Mouse (Mus musculus) central nervous system, embryonic 11.5 days (tissue): ENCODE results near the gene Commd2. TPM values are rescaled to one million over a fixed set of nuclear protein-coding genes. Genes with fewer than 3 reads are reported as not detected.

Experiments
- polyA plus RNA-seq: library from polyadenylated mRNA; depleted of rRNA; stranded (reverse); fragments of >200 nt; gene quantifications from 2 replicates; pipeline ENCODE4 v1.2.3, GENCODE M21; 2012; rRNA removed

The Commd2 gene
- polyA plus RNA-seq, result 42.8 and 63.5 TPM in 2 replicates

GRCm38 (mm10) chr3:57651231-57651864 is at the start of gene Commd2:
Gene Commd2 (minus strand): TSS chr3:57651715.

GRCm38 (mm10) chr3:57692719-57693118 is 41.2 kb upstream of the Commd2 start, which contains the start of gene Ankub1:
Gene Ankub1 (minus strand): TSS chr3:57692799.

Other genes with a start within 250 kb of the Commd2 start
- 0.48 and 1.2 TPM in 2 replicates for gene Tm4sf4, start 226.4 kb downstream of the Commd2 start, polyA plus RNA-seq
- gene Wwtr1, start 75.8 kb downstream of the Commd2 start, polyA plus RNA-seq, result 21.8 and 29.6 TPM in 2 replicates
- gene Ankub1, start 41.1 kb upstream of the Commd2 start, polyA plus RNA-seq, result 0.02 TPM in 1 of 2 replicates, not detected in the other
- gene Rnf13, start 84.3 kb upstream of the Commd2 start, polyA plus RNA-seq, result 22.6 and 31.1 TPM in 2 replicates
- 127 and 200 TPM in 2 replicates for gene Pfn2, start 196.4 kb upstream of the Commd2 start, polyA plus RNA-seq